Mouse (Mus musculus) adrenal gland, postnatal 4 days (tissue): Measurements from ENCODE around the gene Commd8. TPM values are rescaled to one million over a fixed set of nuclear protein-coding genes. Genes with fewer than 3 reads are reported as not detected.

Experiments used
- DNase-seq, 2 experiments: peaks; one replicate each; pipeline ENCODE4 v3.0.0; 2021 to 2022; ENCODE audit warnings: low spot score in 2 of 2, mixed read lengths in 2 of 2
- long read RNA-seq, 2 experiments: library from polyadenylated mRNA; stranded (forward); transcript quantifications; one replicate each; pipeline ENCODE4 v2.0.0; 2021
- total RNA-seq, 2 experiments: library from RNA; stranded (reverse); gene quantifications; 2 replicates each; pipeline ENCODE4 v1.2.3; 2021

Commd8 gene
- total RNA-seq = 10 to 100 TPM; 87.8 to 90.7 TPM
- long read RNA-seq, experiment 1, transcript Commd8-201 (5 exons, 3,895 nt) = major isoform, 24 of 39 reads
- long read RNA-seq, experiment 1, partial matches to known transcripts = 1 of 39 reads
- long read RNA-seq, experiment 1, other reads (novel, unspliced or antisense) = 13 of 39 reads
- long read RNA-seq, experiment 2, transcript Commd8-201 (5 exons, 3,895 nt) = major isoform, 44 of 58 reads
- long read RNA-seq, experiment 2, partial matches to known transcripts = 1 of 58 reads
- long read RNA-seq, experiment 2, other reads (novel, unspliced or antisense) = 11 of 58 reads

GRCm38 (mm10) chr5:72167594-72168284 lies at the start of gene Commd8:
TSS of gene Commd8 (minus strand) at chr5:72168189.
- peak; percentile 79 to 90 for DNase-seq

DNA sequence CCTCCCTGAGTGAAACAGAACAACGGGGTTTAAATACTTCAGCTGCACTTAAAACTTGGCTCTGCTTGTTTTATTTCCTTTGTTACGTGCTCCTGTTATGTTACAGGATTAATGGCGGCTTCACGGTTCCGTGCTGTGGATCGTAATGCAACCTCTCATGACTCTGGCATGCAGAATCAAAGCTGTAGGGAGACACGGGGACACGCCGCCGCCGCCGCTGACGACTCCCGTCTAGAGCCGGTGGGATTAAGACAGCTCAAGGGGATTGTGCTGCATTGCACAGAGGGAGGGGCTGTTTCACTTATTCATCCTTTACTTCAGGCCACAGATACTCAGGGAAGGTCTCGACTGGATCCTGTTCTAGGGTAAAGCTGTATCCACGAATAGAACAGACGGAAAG lies 43.8 kb upstream of the Commd8 start:
- DNase-seq = no peak

DNA sequence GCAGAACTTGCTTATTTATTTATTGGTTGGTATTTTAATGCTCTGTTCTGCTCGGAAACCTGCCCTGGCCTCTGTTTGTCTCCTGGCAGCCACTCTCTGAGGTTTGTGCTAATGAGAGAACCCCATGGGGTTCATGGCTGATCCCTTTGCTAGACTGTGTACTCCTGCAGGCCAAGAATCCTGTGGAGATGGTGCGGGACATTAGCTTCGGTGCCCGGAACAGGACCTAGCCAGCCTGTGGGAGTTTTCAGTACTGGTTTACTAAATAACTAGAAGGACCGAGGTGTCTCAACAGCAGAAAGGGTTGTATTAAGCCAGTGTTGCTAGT lies 42.8 kb upstream of the Commd8 start:
- DNase-seq = no peak

GRCm38 (mm10) chr5:72210123-72210811 lies 42.3 kb upstream of the Commd8 start:
- DNase-seq = no peak

DNA sequence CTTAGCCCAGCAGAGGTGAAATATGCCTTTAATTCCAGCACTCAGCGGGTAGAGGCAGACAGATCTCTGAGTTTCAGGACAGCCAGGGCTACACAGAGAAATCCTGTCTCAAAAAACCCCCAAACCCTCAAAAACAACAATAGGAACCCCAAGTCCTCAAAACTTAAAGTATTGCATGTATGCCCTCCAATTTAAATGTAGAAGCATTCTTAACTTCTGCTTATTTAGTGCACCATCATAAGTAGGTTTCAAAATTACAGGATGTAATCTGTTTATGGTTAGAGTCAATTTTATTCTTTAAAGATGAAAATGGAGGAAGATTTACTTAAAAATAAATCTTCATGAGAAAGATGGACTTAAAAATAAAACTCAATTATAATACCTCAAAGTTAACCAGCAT lies 40.5 kb upstream of the Commd8 start:
- DNase-seq = no peak

DNA sequence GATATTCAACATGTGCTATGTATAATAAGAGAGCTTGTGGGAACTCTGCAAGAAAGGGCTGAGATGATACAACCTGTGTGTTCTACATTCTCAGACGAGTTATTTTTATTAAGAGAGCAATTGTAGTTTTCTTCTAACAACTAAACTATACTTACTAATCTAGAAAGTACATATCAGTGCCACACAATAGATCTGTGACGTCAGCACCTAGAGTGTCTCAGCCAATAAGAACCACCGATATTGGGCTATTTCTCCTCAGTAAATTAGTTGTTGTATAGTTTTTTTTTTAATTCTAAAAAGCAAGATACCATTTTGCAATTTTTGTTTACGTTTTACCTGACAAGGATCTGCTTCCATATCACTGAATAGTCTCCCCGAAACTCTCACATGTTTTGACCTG lies 37.3 kb upstream of the Commd8 start:
- no peak for DNase-seq

- no peak for DNase-seq
Measured at GRCm38 (mm10) chr5:72204507-72204906, 36.5 kb upstream of the Commd8 start.

GRCm38 (mm10) chr5:72203734-72204073 lies 35.7 kb upstream of the Commd8 start:
- no peak for DNase-seq

DNA sequence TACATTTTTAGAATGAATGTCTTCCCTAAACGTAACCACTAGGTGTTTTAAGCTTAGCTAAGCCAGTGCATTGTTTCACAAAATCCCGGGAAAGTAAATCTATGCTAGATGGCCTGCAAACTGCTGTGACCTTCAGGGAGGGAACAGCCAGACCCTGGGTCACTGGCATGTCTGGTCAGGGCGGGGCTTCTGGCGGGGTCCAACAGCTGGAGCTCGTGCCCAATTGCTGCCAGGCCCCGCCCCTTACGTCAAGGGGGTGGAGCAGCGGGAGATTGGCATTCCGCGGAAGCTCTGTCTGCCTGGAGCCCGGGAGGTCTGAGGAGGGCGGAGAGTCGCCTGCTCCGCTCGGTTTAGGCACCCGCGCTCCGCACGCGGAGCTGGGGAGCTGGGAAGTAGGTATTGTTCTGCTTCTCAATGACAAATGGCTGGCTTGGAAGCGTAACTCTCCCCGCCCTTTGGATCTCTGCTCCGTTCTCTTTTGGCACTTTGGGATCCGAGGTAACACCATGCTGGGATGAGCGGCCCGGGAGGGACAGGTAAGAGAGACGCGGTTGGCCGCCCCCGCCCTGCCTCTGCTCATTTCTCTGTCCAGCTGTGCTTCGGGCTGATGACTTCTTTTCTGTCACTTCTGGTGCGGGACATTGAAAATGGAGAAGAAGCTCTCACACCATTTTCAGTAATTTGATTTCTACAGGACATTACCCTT lies 35.2 kb upstream of the Commd8 start:
- DNase-seq = peak; percentile 82 to 90

DNA sequence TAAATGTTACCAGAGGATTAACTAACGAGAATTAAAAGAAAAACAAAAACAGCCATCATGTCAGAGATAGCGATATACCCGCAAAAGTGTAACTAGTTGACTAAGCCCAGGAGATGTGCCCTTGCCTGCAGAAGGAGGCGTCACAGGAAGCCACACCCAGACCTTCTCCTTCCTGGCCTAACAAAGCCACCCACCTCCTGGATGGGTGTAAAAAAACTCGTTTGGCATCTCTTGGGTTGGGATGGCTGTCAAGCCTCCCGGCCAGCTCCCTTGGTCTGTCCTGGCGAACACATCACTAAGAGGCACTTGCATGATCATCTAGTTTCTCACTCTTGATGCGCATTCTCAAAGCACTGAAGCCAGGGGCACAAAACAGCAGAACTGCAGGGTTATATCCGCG lies 34.0 kb upstream of the Commd8 start:
- no peak for DNase-seq

- no peak for DNase-seq
Measured at GRCm38 (mm10) chr5:72201600-72201999, 33.6 kb upstream of the Commd8 start.

GRCm38 (mm10) chr5:72195442-72195841 lies 27.5 kb upstream of the Commd8 start:
- no peak for DNase-seq

DNA sequence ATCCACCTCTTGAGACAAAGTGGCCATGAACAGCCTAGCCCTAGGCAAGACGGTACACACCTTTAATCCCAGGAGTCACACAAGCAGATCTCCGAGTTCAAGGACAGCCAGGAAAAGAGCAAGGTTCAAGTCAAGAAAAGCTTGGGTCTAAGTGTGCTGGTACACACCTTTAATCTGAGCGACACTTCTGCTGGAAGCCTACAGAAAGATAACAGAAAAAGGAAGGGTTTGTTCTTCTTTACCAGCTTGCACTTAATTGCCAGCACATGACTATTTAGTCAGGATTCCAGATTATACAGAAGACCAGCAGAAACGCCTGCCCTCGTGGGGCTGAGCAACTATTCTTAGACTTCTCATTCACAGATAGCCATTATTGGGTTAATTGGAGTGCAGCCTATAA lies 23.9 kb upstream of the Commd8 start:
- no peak for DNase-seq

DNA sequence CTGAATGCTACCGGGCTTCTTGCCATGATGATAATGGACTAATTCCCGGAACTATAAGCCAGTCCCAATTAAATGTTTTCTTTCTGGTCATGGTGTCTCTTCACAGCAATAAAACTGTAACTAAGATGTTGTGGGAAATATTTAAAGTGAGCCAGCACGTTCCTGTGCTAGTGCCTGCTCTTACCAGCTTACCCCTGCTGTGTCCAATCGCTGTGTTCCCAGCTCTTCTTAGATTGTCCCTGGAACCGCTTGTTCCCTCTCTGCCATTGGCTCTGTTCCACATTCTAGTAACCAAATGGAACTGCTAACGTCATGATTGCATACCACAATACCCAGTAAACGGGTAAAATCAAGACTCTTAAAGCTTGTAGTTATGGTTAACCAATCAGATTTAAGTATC lies 23.2 kb upstream of the Commd8 start:
- no peak for DNase-seq

DNA sequence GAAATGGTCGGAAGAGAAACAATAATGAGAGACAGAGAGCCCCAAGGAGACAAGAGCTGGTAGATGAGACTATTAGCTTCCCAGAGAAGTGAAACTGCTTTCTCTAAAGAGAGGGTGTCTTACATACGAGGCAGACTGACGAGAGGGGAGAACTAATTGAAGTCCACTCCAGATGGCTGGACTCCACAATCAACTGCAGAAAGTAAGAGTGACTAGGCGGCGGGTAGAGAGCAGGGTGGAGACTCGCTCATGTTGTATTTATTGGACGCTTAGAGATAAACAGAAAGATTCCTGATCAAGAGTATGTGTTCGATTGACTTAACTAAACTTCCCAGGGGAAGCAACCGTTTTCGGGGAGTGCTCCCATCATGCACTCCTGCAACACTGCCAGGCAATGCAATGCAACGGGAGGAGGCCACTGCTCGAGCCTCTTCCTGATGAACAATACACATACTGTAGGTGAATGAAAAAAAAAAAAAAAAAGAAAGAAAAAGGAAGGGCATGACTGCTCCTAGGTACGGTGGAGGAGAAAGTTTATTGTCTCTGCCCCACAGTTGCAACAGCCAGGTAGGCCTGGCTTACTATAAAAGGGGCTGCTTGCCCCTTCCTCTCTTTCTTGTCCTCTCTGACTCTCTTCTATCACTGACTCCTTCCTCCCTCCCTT lies 16.6 kb upstream of the Commd8 start:
- no peak for DNase-seq

DNA sequence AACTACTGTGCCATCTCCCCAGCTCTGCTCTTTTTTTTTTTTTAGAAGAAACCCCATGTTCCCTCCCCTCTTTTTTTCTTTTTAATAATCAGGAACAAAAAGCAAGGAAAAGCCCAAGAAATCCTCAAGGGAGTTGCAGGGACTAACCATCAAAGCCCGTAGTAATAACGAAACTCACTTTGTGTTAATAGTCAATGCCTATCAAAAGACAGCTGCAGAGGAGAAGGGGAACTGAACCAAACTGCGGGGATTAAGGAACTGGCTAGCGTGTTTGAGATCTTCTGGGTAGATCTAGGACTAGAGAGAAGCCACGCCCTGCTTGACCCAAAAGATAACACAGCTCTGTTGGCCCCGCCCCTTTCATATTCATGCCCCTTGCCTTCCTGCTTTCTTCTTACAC lies 15.9 kb upstream of the Commd8 start:
- DNase-seq = no peak

DNA sequence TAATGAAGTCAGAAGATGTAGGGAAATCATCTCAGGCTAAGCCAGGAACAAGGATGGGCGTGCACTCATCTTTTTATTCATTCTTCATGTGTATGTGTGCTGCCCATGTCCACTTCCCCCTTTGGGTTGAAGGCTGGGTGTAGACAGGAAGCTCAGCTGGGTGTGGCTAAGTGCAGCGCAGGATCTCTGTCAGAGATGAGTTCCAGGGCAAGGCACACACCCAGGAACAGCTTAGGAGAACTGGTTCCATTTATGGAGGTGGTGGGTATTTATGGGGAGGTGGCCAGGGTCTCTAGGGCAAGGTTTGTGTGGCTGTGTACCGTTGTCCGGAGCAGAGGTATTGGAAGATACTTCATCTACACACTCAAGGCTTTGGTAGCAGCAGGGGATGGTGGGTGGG lies 14.8 kb upstream of the Commd8 start:
- no peak for DNase-seq

GRCm38 (mm10) chr5:72181194-72181593 lies 13.2 kb upstream of the Commd8 start:
- DNase-seq = no peak

DNA sequence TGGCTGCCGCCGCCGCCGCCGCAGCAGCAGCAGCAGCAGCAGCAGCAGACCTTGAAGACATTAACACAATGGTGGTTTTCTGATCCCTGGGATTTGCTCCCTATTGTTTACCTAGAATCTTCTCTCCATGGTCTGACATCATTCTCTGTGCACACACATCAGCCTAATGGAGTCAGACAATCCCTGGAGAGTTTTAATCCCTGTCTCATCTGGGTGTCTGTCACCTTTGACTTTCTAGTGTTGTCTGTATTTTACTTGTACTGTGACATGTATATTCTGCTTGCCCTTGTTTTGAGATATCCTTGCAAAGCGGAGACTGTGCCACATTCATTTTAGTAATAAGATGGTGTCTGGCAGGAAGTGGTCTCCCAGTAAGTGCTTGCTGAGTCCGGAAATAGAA lies 7.5 kb upstream of the Commd8 start:
- DNase-seq = no peak

GRCm38 (mm10) chr5:72175050-72175449 lies 7.1 kb upstream of the Commd8 start:
- no peak for DNase-seq

GRCm38 (mm10) chr5:72173521-72173920 lies 5.5 kb upstream of the Commd8 start:
- DNase-seq = no peak
